Mouse (Mus musculus): ENCODE data around the gene Rcsd1.

GRCm38 (mm10) chr1:165687861-165688260, 21.7 kb downstream of the Rcsd1 start:
- no peak for TF ChIP-seq CTCF (conservative IDR thresholded peaks at IDR 0.05; ENCODE audit: insufficient read depth, insufficient read length, low read depth, low read length)
- TF ChIP-seq POLR2A (IDR thresholded peaks at IDR 0.05; ENCODE audit: low read depth, low read length), result no peak
